Mouse (Mus musculus): ENCODE measurements around the gene Tnfrsf13c. TPM values are rescaled to one million over a fixed set of nuclear protein-coding genes. Genes with fewer than 3 reads are reported as not detected.

Tnfrsf13c gene
- total RNA-seq, 2 experiments from 2014 or later: 0.30 to 0.62 TPM

DNA sequence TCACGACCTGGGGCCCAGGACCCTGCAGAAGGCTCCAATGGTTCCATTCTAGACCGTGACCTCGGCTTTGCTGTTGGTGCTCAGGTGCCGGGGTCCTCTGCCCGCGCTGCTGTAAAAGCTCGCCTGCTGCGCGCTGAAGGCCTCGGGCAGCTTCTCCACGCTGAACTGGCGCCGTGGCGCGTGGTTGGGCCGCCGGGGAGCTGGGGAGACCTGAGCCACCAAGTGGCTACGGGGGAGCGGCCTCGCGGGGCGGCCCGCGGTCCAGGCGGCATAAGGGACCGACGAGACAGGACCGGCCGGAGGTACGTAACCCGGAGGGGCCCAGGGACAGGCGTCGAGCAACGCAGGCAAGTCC is 17.1 kb downstream of the Tnfrsf13c start:
- no peak for DNase-seq

GRCm38 (mm10) chr15:82206365-82207104 is 17.6 kb downstream of the Tnfrsf13c start:
- DNase-seq: peak; percentile 55 to 56

GRCm38 (mm10) chr15:82204680-82205371 is 19.3 kb downstream of the Tnfrsf13c start:
- no peak for DNase-seq

- DNase-seq: no peak
Observed at GRCm38 (mm10) chr15:82203611-82204351, 20.4 kb downstream of the Tnfrsf13c start.

GRCm38 (mm10) chr15:82203090-82203489 is 21.1 kb downstream of the Tnfrsf13c start:
- no peak for DNase-seq

DNA sequence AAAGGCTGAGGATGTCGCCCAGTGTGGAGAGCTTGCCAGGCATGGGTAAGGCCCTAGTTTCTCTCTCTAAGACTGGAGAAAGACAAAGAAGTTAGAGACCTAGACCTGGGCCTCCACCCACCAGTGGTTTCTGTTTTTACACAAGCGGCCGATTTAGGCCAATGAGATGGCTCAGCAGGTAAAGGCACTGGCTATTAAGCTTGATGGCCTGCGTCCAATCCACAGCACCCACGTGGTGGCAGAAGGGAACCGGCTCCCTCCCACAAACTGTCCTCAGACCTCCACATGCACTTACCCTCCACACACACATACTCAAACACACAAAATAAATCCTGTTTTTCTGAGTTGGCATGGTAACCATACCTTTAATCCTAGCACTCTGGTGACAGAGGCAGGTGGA is 22.1 kb downstream of the Tnfrsf13c start:
- DNase-seq: no peak

- DNase-seq: no peak
Observed at GRCm38 (mm10) chr15:82199546-82199945, 24.6 kb downstream of the Tnfrsf13c start.

GRCm38 (mm10) chr15:82198342-82198741 is 25.8 kb downstream of the Tnfrsf13c start:
- no peak for DNase-seq

DNA sequence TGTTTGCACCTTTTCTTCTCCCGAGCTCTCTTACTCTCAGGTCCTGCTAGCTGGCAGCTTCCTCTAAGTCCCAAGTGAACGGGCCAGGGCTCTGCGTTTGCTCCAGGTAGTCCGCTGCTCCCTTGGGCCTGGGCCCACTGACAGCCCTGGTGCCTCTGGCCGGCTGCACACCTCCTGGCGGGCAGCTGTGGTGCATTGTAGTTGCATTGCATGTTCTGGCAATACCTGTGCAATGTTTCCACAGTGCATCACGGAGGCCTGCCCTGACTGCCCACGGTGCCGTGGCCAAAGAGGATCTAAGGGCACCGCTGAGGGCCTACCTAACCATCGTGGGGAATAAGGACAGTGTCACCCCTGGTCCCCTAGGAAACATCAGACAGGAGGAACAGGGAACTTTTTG is 26.2 kb downstream of the Tnfrsf13c start:
- no peak for DNase-seq

DNA sequence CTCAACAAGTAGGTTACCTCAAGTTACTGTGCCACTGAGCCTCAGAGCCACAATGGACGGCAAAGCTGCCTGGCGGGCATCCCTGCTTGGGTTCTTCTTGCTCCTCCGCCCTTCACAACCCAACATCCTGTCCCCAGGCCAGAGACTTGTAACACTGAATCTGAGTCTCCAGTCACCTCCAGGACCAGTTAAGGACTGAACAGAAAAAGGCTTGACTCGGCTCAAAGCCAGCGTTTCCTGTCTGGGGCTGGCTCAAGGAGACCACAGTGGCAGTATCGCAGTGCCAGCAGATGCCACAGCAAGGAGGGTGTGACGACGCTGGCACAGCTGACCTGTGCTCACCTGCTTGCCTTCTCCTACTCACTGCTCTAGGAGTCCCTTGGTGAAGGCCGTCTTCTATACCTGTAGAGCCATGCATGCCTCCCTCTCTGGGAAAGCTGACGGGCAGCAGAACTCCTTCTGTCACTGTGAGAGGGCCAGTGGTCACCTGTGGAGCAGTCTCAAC is 26.9 kb downstream of the Tnfrsf13c start:
- no peak for DNase-seq

- DNase-seq: no peak
Observed at GRCm38 (mm10) chr15:82196300-82196699, 27.9 kb downstream of the Tnfrsf13c start.

DNA sequence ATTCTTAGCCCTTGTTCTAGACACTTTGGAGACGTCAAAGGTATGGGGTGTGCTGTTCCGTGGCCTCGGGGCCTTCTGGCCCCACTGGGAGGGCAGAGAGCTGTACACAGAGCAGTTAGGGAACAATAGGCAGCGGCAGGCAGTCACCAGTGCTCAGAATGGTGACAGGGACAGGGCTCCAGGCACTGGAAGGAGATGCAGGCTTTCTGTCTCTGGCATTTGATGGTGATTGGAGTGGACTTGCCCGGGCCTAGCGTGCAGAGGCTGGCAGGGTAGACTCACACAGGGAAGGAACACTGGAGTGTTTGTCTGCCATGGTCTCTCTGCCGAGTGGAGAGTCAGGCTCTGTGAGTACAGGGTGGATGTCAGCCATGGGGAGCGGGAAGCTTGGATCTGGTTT is 31.6 kb downstream of the Tnfrsf13c start:
- DNase-seq: no peak

GRCm38 (mm10) chr15:82188481-82189240 is 35.5 kb downstream of the Tnfrsf13c start:
- no peak for DNase-seq

GRCm38 (mm10) chr15:82187924-82188323 is 36.2 kb downstream of the Tnfrsf13c start:
- no peak for DNase-seq

DNA sequence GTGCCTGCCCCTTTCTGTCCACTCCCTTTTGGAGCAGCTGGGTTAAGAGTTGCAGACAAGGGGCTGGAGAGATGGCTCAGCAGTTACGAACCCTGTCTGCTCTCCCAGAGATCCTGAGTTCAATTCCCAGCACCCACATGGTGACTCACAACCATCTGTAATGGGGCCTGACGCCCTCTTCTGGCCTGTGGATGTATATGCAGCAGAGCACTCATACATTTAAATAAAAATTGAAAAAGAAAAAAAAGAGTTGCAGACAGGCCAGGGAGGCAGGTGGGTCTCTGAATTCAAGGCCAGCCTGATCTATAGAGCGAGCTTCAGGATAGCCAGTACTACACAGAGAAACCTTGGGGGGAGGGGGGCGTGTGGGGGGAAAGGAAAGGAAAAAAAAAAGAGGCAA is 36.8 kb downstream of the Tnfrsf13c start:
- no peak for DNase-seq

DNA sequence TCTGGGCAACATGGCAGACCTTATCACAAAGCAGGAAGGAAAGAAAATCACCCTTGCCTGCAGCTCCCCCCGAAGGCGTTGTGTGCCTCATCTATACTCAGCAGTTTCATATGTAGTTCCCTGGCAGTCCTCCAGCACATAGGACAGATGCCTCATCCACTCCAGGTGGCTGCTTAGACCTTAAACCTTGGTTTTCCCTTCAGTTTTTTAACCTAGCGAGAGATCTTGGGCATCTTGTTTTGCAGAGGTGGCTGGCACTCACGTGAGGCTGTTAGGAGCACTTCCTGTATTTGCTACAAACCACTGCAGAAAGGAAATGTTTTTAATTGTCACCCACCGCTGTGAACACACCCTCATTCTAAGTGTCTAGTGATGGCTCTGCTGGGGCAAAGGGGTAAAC is 37.2 kb downstream of the Tnfrsf13c start:
- no peak for DNase-seq

GRCm38 (mm10) chr15:82186131-82186530 is 38.0 kb downstream of the Tnfrsf13c start:
- no peak for DNase-seq

- no peak for DNase-seq
Observed at GRCm38 (mm10) chr15:82185062-82185783, 38.9 kb downstream of the Tnfrsf13c start.

GRCm38 (mm10) chr15:82184656-82185055 is 39.5 kb downstream of the Tnfrsf13c start:
- DNase-seq: no peak

DNA sequence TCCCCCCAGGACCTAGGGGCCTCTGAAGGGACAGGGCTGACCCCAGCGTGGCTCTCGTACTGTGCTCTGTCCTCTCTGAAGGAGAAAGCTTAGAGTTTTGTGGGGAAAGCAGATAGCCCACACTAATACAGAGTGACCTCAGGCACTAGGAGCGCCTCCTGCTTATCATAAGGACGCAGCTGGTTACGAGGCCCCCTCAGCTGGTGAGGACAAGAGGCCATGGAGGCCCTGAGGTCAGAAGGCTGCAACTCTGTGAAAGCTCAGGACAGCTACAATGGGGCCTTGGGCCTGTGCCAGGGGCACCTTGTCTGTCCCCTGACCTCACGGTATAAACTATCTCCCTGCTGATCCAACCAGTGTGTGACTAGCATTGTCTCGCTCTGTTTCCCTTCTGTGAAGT is 40.0 kb downstream of the Tnfrsf13c start:
- DNase-seq: no peak

DNA sequence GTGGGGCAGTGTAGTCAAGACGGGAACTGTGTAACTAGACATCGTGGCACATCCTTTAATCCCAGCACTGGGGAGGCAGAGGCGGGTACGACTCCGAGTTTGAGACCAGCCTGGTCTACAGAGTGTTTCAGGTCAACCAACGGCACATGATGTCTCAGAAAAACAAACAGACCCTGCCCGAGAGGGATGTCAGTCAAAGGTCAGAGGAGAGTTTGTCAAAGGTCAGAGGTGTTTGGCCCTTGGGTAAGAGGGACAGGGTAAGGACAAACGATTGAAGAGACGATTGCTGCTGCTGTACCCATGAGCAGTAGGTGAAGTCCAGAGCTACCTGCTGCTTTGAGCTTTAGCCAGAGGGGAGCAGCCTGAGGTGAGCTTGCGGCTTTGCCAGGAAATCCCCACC is 40.6 kb downstream of the Tnfrsf13c start:
- no peak for DNase-seq

DNA sequence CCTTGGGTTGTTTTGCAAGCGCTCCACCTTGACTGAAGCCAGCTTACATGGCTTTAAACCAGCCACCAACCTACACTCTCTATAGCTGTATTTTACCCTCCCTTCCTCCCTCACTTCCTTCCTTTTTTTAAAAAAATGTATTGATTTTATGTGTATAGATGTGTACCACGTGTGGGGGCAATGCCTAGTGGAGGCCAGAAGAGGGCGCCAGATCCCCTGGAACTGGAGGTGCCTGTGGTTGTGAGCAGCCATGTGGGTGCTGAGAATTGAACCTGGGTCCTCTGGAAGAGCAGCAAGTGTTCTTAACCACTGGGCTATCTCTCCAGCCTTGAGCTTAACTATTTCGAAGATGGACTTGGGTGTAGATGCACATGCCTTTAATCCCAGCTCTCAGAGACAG is 41.9 kb downstream of the Tnfrsf13c start:
- DNase-seq: no peak
